Mouse (Mus musculus) erythroblast, embryonic 14.5 days (primary cell): ENCODE data around the gene Nsd2. TPM values are rescaled to one million over a fixed set of nuclear protein-coding genes. Genes with fewer than 3 reads are reported as not detected.

Experiments used
- H3K27me3 ChIP-seq: 2 replicates; pipeline ENCODE4 v1.6.1; 2012; ENCODE audit warnings: inconsistent platforms; ENCODE audit not compliant: control insufficient read depth
- H3K36me3 ChIP-seq: 2 replicates; pipeline ENCODE4 v1.6.1; 2012; ENCODE audit warnings: mild to moderate bottlenecking, inconsistent platforms; ENCODE audit not compliant: control insufficient read depth
- H3K4me1 ChIP-seq: 2 replicates; pipeline ENCODE4 v1.6.1; 2012; ENCODE audit warnings: inconsistent platforms; ENCODE audit not compliant: control insufficient read depth
- H3K4me3 ChIP-seq: replicated peaks from 2 replicates; pipeline ENCODE3; 2012; ENCODE audit warnings: moderate library complexity, mild to moderate bottlenecking, inconsistent platforms
- H3K9me3 ChIP-seq: 2 replicates; pipeline ENCODE4 v1.6.1; 2012; ENCODE audit warnings: low read length, inconsistent platforms, mixed read lengths; ENCODE audit not compliant: control insufficient read depth
- GATA1 ChIP-seq: IDR thresholded peaks from 2 replicates; pipeline ENCODE4 v1.6.1; 2012; ENCODE audit warnings: low read length, inconsistent platforms, mixed read lengths
- TAL1 ChIP-seq: IDR thresholded peaks from 3 replicates; pipeline ENCODE4 v1.6.1; 2012; ENCODE audit warnings: low read length, inconsistent platforms, mixed read lengths
- polyA plus RNA-seq: library from polyadenylated mRNA; stranded (reverse); fragments of >175 nt; gene quantifications from 2 replicates; pipeline ENCODE4 v1.2.3, GENCODE M21; 2012

Gene Nsd2
- polyA plus RNA-seq, 1 experiment: 1.5 TPM

DNA sequence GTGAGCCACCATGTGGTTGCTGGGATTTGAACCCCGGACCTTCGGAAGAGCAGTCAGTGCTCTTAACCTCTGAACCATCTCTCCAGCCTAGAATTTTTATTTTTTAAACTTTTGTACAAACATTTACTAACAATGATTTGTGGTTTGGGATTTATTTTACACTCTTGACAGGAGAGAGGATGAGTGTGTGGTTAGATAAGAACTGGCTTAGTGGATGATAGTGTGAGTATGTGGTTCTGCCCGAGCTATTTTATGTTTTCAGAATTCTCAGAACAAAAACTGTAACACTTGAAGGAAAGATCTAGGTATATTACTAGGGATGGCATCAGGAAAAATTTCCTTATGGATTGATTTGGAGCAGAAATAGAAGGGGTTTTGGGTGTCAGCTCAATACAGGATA is 9.4 kb downstream of the Nsd2 start:
- no peaks in the 10 kb centered on the region for H3K27me3 ChIP-seq
- no peak overlapping the region for H3K4me3 ChIP-seq
- no peak for TF ChIP-seq TAL1
- no peak for TF ChIP-seq GATA1
- H3K36me3 ChIP-seq: peaks cover 82% of the 10 kb centered on the region
- H3K9me3 ChIP-seq: no peaks in the 10 kb centered on the region
- peaks cover 35% of the 10 kb centered on the region for H3K4me1 ChIP-seq

DNA sequence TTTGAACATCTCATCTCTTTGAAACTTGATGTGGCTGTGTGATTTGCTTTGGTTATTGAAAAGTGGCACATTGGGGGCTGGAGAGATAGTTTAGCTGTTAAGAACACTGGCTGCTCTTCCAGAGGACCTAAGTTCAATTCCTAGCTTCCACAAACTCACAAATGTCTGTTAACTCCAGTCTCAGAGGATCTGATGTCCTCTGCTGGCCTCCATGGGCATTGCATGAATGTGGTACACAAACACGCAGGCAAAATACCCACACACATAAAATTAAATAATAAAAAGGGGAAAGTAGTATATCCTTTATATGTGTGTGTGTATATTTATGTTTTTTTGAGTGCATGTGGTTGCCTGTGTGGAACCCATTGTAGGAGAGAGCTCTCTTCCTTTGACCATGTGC is 10.3 kb downstream of the Nsd2 start:
- TF ChIP-seq GATA1 (no peak), TAL1 (no peak)
- peaks cover 28% of the 10 kb centered on the region for H3K4me1 ChIP-seq
- no peak overlapping the region for H3K4me3 ChIP-seq
- H3K27me3 ChIP-seq: no peaks in the 10 kb centered on the region
- H3K36me3 ChIP-seq: peaks cover 82% of the 10 kb centered on the region
- no peaks in the 10 kb centered on the region for H3K9me3 ChIP-seq

DNA sequence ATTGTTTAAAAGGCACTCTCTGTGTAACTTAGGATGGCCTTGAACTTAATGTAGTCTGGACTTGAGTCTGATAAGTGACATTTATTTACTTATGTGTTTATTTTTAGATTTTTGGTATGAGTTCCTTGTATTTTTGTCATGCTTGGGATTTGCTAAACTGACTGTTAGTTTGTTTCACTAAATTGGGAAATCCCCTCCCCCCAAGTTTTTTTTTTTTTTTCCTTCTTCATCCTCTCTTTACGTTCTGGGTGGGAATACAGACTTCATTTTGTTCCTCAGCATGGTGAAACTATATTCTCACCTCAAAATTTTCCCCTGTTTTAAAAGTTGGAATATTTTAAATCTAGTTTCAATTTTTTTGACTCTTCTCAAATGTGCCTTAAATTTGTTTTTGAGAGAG is 20.8 kb downstream of the Nsd2 start:
- no peak overlapping the region for H3K4me3 ChIP-seq
- H3K27me3 ChIP-seq: no peaks in the 10 kb centered on the region
- H3K9me3 ChIP-seq: no peaks in the 10 kb centered on the region
- no peak for TF ChIP-seq GATA1
- TF ChIP-seq TAL1: no peak
- peaks cover 94% of the 10 kb centered on the region for H3K36me3 ChIP-seq
- no peaks in the 10 kb centered on the region for H3K4me1 ChIP-seq

DNA sequence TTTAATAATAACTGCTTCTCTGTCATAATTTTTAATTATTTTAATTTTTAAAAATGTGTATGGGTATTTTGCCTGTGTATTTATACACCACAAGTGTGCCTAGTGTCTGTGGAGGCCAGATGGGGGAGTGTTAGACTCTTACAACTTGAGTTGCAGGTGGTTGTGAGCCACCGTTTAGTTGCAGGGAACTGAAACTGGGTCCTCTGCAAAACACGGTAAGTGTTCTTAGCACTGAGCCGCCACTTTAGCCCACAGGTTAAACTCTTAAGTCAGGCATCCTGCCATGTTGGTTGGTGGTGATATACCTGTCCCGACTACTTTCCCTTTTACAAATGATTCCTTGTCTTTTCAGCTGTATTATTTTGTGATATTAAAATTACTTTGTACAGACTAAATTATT is 22.0 kb downstream of the Nsd2 start:
- TF ChIP-seq TAL1: no peak
- TF ChIP-seq GATA1: no peak
- no peaks in the 10 kb centered on the region for H3K9me3 ChIP-seq
- peaks cover 3% of the 10 kb centered on the region for H3K4me1 ChIP-seq
- no peak overlapping the region for H3K4me3 ChIP-seq
- H3K27me3 ChIP-seq: no peaks in the 10 kb centered on the region
- peaks cover 94% of the 10 kb centered on the region for H3K36me3 ChIP-seq

DNA sequence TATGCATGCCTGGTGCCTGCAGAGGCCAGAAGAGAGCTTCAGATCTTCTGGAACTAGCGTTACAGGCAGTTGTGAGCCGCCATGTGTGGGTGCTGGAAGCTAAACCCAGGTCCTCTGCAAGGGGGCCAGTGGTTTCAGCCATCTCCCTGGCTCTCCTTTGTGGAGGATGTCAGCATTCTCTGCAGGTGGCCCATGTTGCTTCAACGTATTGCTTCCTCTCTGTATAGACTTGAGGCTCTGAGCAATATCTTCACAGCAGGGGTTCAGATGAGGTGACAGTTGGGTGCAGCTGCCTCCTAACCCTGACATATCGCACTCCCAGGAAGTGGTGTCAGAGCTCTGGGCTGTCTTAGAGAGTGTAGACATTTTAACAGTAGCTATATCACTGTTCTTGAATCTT is 30.9 kb downstream of the Nsd2 start:
- Histone ChIP-seq H3K4me1 (peaks cover 5% of the 10 kb centered on the region), H3K36me3 (peaks cover 96% of the 10 kb centered on the region), H3K9me3 (peaks cover 2% of the 10 kb centered on the region), H3K27me3 (no peaks in the 10 kb centered on the region), H3K4me3 (no peak overlapping the region)
- no peak for TF ChIP-seq TAL1
- TF ChIP-seq GATA1: no peak

DNA sequence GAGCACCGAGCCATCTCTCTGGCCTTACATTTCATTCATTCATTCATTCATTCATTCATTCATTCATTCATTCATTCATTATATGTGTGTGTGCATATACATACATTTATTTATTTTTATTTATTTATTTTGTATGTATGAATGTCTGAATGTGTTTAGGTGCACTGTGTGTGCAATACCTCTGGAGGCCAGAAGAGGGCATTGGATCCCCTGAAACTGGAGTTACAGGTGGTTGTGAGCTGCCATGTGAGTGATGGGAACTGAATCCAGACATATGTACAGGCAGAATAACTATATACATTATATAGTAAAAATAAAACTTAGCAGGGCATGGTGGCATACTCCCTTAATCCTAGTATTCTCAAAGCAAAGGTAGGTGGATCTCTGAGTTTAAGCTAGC is 32.6 kb downstream of the Nsd2 start:
- Histone ChIP-seq H3K4me1 (peaks cover 2% of the 10 kb centered on the region), H3K4me3 (no peak overlapping the region), H3K36me3 (peaks cover 96% of the 10 kb centered on the region), H3K27me3 (no peaks in the 10 kb centered on the region), H3K9me3 (peaks cover 2% of the 10 kb centered on the region)
- TF ChIP-seq TAL1: no peak
- TF ChIP-seq GATA1: no peak

DNA sequence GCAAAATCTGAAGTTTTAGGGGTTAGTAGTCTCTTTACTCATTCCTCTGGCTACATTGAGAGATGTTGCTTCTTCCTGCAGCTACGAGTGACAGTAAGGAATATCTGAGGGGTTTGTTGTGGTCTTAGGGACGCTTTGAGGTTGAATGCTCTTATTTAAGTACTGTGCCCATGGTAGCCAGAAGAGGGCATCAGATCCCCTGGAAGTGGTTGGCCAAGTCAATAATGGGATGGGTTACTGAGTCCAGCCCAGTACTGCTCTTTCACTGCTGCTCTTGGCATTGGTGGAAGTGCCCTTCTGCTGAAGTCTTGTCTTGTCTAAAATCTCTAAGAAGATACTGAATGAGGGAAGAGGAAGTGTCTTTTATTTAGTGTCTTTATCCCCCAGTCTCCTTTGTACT is 33.5 kb downstream of the Nsd2 start:
- no peaks in the 10 kb centered on the region for H3K27me3 ChIP-seq
- no peak for TF ChIP-seq GATA1
- no peak for TF ChIP-seq TAL1
- peaks cover 2% of the 10 kb centered on the region for H3K4me1 ChIP-seq
- peaks cover 96% of the 10 kb centered on the region for H3K36me3 ChIP-seq
- H3K9me3 ChIP-seq: peaks cover 2% of the 10 kb centered on the region
- H3K4me3 ChIP-seq: no peak overlapping the region

DNA sequence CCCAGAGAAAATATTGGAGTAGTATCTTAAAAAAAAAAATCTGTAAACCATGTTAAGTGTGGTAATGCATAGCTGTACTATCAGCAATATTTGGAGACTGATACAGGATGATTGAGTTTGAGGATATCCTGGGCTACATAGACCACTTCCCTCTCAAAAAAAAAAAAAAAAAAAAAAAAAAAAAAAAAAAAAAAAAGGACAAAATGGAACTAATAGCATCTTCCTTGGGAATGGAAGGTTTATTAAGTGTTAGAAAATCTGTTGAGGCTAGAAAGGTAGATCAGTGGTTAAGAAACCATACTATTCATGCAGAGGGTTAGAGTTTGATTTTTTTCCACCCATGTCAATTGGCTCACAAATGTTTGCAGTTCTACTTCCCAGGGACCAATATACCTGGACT is 37.2 kb downstream of the Nsd2 start:
- H3K4me3 ChIP-seq: no peak overlapping the region
- H3K4me1 ChIP-seq: no peaks in the 10 kb centered on the region
- H3K36me3 ChIP-seq: peaks cover 97% of the 10 kb centered on the region
- H3K27me3 ChIP-seq: no peaks in the 10 kb centered on the region
- no peak; the same call in 2 of the 3 replicates for TF ChIP-seq TAL1
- H3K9me3 ChIP-seq: peaks cover 10% of the 10 kb centered on the region

DNA sequence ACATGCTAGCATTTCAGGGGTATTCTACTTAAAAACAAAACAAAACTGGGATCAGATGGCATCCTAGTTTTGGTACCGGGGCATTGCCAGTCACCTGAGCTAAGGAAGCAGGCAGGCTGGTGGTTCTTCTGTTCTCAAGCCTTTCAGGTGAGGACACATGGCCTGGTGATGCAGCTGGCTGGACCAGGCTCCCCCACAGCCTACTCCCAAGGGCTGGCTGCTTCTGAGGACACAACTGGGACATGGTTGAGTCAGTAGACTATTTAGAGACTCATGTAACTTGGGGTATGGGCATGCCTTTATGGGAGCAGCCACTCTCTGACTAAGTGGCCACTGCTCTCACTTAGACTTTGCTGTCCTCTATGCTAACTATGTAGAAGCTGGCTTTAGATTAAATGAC is 54.9 kb downstream of the Nsd2 start:
- H3K9me3 ChIP-seq: no peaks in the 10 kb centered on the region
- no peak overlapping the region for H3K4me3 ChIP-seq
- peaks cover 98% of the 10 kb centered on the region for H3K36me3 ChIP-seq
- TF ChIP-seq TAL1 (no peak), GATA1 (no peak)
- no peaks in the 10 kb centered on the region for H3K4me1 ChIP-seq
- H3K27me3 ChIP-seq: no peaks in the 10 kb centered on the region

DNA sequence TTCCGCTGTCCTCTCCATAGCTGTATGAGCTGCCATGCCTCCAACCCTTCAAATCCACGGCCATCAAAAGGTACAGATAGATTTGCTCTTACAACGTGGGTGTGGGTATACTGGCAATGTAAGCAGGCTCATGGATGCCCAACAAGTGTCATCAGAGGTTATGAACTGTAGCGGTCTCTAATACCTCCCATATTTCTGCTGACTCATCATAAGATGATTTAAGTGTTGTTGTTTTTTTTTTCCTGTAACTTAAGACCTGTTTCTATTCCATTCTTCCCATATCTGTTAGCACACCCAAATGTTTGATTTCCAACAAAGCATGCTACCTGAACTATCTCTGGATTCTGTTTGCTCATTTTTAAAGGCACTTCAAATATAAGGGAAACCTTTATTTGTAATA is 60.6 kb downstream of the Nsd2 start:
- H3K9me3 ChIP-seq: no peaks in the 10 kb centered on the region
- peaks cover 100% of the 10 kb centered on the region for H3K36me3 ChIP-seq
- TF ChIP-seq GATA1 (no peak), TAL1 (no peak)
- no peak overlapping the region for H3K4me3 ChIP-seq
- H3K27me3 ChIP-seq: no peaks in the 10 kb centered on the region
- H3K4me1 ChIP-seq: no peaks in the 10 kb centered on the region; the same call in 1 of the 2 replicates
